Mouse (Mus musculus) hindbrain, embryonic 10.5 days (tissue): ENCODE measurements around the gene Btnl6. TPM values are rescaled to one million over a fixed set of nuclear protein-coding genes. Genes with fewer than 3 reads are reported as not detected.
"Not testable (repeated sequence)": the region's sequence is repeated elsewhere in the genome, so short reads cannot be mapped to it uniquely, and the experiment has no call there.

Experiments
- DNase-seq: peaks from one replicate; pipeline ENCODE4 v3.0.0-alpha.2; 2017; ENCODE audit warnings: low spot score
- H3K27ac ChIP-seq: fragments of 300-500 bp; sonication (generic); 2 replicates; pipeline ENCODE4 v1.5.1; 2016; ENCODE audit warnings: mild to moderate bottlenecking, moderate library complexity
- H3K27me3 ChIP-seq: fragments of 300-500 bp; sonication (generic); 2 replicates; pipeline ENCODE4 v1.6.1; 2016; ENCODE audit warnings: mild to moderate bottlenecking; ENCODE audit not compliant: poor library complexity, insufficient read depth, severe bottlenecking
- H3K36me3 ChIP-seq: fragments of 300-500 bp; sonication (generic); 2 replicates; pipeline ENCODE4 v1.6.1; 2016; ENCODE audit warnings: mild to moderate bottlenecking, moderate library complexity
- H3K4me1 ChIP-seq: fragments of 300-500 bp; sonication (generic); replicated peaks from 2 replicates; pipeline ENCODE4 v1.6.1; 2016; ENCODE audit warnings: mild to moderate bottlenecking
- H3K4me3 ChIP-seq: fragments of 300-500 bp; sonication (generic); 2 replicates; pipeline ENCODE4 v1.5.1; 2016; ENCODE audit warnings: mild to moderate bottlenecking, moderate library complexity
- H3K9me3 ChIP-seq: fragments of 300-500 bp; sonication (generic); 2 replicates; pipeline ENCODE4 v1.6.1; 2016; ENCODE audit warnings: mild to moderate bottlenecking, moderate library complexity
- WGBS: fragments of 180-500 bp; shearing (Covaris S2); methylation state at CpG from one replicate; pipeline ENCODE4 v1.1.7; 2016; 5-methylcytosine and 5-hydroxymethylcytosine counted together
- polyA plus RNA-seq: library from polyadenylated mRNA; unstranded; fragments of >200 nt; fragmentation: Nextera tagmentation; extraction: Ambion mirVana; gene quantifications from 2 replicates; pipeline ENCODE4 v1.2.1, GENCODE M21; 2016

Gene Btnl6
- polyA plus RNA-seq, 1 experiment from 2014 or later, result not detected

DNA sequence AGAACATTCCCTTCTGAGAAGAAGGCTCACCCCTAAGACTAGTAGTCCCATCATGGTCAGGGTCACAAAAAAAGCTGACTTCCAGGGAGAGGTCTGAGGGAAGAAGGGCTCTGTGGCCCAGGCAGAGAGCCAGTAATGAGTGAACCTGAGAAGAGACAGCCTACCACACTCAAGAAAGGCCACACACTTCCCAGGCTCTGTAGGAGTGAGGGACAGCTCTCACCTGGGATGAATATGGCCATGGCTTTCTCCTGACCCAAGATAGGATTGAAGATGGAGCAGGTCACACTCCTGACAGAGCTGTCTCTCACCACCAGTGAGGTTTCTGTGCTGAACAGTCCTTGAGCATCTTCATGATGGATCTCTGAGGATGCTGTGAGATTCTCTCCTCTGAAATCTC lies 24.4 kb downstream of the Btnl6 start:
- Histone ChIP-seq H3K9me3 (no peaks in the 10 kb centered on the region), H3K4me1 (no peaks in the 10 kb centered on the region), H3K27me3 (no peaks in the 10 kb centered on the region), H3K27ac (no peak overlapping the region), H3K4me3 (no peak overlapping the region), H3K36me3 (no peaks in the 10 kb centered on the region)
- DNase-seq, result no peak

DNA sequence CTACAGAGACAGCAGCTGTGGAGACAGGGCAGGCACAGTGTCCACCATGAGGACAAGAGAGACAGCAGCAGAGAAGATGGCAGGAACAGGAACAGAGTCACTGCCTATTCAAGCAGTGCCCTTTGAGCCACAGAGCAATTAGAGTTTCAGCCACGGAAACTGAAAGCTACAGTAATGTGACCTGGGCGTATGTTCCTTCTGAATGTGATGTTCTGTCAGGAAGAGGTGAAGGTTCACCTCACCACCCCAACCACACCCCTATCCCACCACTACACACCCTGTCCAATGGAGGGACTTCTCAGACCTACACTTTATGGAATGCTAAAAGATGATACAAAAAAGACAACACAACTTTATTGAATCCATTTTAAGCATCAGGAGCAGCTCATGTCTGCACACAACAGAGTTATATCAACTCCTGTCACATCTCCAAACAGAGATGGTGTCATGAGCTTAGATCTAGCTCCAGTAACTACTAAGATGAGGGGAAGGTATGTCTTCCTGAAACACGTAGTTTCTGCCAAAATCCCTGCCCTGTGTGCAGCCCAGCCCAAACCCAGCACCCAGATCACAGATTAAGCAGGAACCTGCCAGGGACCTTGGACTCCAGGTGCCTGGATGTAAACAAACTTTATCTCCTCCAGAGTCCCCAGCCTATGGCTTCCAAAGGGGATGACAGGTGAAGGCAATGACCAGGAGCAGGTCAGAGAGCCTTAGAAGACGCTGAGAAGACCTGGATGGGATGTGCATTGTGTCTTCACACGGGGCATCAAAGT lies 39.7 kb downstream of the Btnl6 start, which contains the start of gene Btnl4:
Gene Btnl4 (minus strand): TSS at position 81 of the 776 bp plus-strand sequence.
- H3K9me3 ChIP-seq, H3K27ac ChIP-seq, H3K4me1 ChIP-seq, H3K4me3 ChIP-seq, H3K27me3 ChIP-seq, DNase-seq, H3K36me3 ChIP-seq: not testable (repeated sequence)
- 80% methylated on average over 5 of the region's 5 CpGs for WGBS

DNA sequence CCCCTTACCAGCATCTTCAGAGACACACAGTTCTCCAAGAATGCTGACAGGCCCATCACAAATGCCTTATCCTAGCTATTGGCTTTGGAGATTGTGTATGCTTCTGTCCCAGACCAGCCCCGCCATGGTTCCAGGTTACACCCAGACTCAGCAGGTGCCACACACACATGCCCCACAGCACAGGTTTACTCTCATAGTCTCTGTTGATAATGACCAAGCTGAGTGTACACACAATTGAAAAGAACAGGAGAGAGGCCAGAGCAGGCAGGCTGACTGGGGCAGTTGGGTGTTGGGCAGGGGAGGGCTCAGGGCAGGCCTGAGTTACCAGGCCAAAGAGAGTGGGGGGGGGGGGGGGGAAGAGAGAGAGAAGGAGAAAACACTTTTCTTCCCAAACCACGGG lies 40.7 kb downstream of the Btnl6 start:
- no peak for DNase-seq
- Histone ChIP-seq H3K36me3 (no peaks in the 10 kb centered on the region), H3K27me3 (no peaks in the 10 kb centered on the region), H3K27ac (no peak overlapping the region), H3K9me3 (no peaks in the 10 kb centered on the region), H3K4me1 (no peaks in the 10 kb centered on the region), H3K4me3 (no peak overlapping the region)
- WGBS, result 81% methylated on average over 1 of the region's 2 CpGs

DNA sequence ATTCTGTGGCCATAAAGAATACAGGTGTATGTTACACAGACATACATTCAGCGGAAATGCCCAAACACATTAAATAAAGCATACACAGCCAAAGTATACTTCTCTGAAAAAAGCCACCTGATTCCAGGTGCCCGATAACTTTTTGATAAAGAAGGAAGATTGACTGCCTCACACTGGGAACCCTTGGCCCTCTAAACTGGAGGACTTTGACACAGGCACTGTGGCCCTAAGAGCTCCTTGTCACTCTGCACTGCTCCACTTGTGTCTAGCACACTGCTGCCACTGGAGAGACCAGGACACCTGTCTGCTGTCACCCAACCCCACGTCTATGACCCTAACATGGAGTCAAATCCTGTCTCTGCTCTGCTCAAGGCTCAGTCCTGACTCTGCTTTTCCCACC lies 42.1 kb downstream of the Btnl6 start:
- Histone ChIP-seq H3K27ac (no peak overlapping the region), H3K4me3 (no peak overlapping the region), H3K27me3 (no peaks in the 10 kb centered on the region), H3K9me3 (no peaks in the 10 kb centered on the region), H3K4me1 (no peaks in the 10 kb centered on the region), H3K36me3 (no peaks in the 10 kb centered on the region)
- no peak for DNase-seq
- WGBS, result 85% methylated on average over 3 of the region's 3 CpGs

DNA sequence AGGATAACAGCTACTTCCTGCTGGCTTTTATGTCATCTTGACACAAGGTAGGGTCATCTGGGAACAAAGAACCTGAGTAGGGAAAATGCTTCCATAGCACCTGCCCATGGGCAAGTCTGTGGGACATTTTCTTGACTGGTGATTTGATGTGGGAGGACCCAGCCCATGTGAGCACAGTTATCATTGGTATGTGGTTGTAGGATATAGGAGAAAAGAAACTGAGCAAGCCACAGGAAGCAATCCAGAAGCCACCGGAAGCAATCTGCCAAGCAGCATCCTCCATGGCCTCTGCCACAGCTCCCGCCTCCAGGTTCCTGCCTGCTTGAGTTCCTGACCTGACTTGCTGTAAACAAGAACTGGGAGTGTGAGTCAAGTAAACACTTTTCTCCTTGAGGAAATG lies 46.7 kb downstream of the Btnl6 start:
- Histone ChIP-seq H3K36me3 (no peaks in the 10 kb centered on the region), H3K27ac (no peak overlapping the region), H3K4me3 (no peak overlapping the region), H3K27me3 (no peaks in the 10 kb centered on the region), H3K4me1 (no peaks in the 10 kb centered on the region), H3K9me3 (no peaks in the 10 kb centered on the region)
- DNase-seq, result no peak
- 96% methylated on average over 2 of the region's 2 CpGs for WGBS

DNA sequence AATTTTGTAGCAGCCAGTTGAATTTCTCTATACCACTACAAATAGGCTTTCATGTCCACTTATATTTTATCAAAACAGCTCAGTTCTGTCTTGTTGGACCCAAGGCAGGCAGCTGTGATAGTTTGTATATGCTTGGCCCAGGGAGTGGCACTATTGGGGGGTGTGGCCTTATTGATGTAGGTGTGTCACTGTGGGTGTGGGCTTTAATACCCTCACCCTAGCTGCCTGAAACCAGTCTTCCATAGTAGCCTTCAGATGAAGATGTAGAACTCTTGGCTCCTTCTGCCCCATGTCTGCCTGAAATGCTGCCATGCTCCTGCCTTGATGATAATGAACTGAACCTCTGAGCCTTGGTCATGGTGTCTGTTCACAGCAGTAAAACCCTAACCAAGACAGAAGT lies 51.2 kb downstream of the Btnl6 start:
- not testable (repeated sequence) for H3K4me1 ChIP-seq, H3K4me3 ChIP-seq, DNase-seq, H3K9me3 ChIP-seq, H3K27ac ChIP-seq, H3K27me3 ChIP-seq, H3K36me3 ChIP-seq

DNA sequence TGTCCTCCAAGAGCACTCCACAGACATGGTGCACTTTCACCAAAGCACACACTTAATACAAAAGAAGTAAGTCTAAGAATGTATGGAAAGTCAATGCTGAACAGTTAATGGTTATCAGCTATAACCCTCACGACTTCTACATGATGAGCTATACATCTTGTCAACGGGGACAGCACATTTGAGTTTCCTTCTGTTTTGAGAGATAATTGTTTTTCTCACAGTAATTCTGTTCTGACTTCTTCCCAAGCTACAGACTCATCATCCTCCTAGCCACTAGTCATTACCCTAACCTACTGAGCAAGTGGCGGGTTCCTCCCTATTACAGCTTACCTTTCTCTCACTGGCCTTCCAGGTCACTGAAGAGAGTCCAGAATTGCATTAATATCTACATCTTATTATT lies 57.9 kb downstream of the Btnl6 start:
- no peak overlapping the region for H3K27ac ChIP-seq
- no peak overlapping the region for H3K4me3 ChIP-seq
- no peaks in the 10 kb centered on the region for H3K9me3 ChIP-seq
- no peaks in the 10 kb centered on the region for H3K4me1 ChIP-seq
- no peaks in the 10 kb centered on the region for H3K27me3 ChIP-seq
- DNase-seq, result no peak
- no peaks in the 10 kb centered on the region for H3K36me3 ChIP-seq
- WGBS, result 90% methylated on average over 3 of the region's 3 CpGs

Other genes starting within 250 kb of the Btnl6 start
- gene H2-Aa, start 229.5 kb downstream of the Btnl6 start, polyA plus RNA-seq, result not detected in 2 replicates
- 1.0 and 1.3 TPM in 2 replicates for gene H2-Eb1, start 211.5 kb downstream of the Btnl6 start, polyA plus RNA-seq
- gene H2-Eb2, start 191.7 kb downstream of the Btnl6 start, polyA plus RNA-seq, result not detected in 2 replicates
- not detected in 2 replicates for gene Btnl2, start 162.5 kb downstream of the Btnl6 start, polyA plus RNA-seq
- gene Btnl1, start 140.2 kb downstream of the Btnl6 start, polyA plus RNA-seq, result not detected in 2 replicates
- gene BC051142, start 118.5 kb downstream of the Btnl6 start, polyA plus RNA-seq, result 1.4 and 2.0 TPM in 2 replicates
- not detected in 2 replicates for gene Btnl4, start 40.0 kb downstream of the Btnl6 start, polyA plus RNA-seq
- 9.1 and 12.5 TPM in 2 replicates for gene Notch4, start 46.9 kb upstream of the Btnl6 start, polyA plus RNA-seq
- 8.1 and 8.4 TPM in 2 replicates for gene Gpsm3, start 72.5 kb upstream of the Btnl6 start, polyA plus RNA-seq
- gene Pbx2, start 73.9 kb upstream of the Btnl6 start, polyA plus RNA-seq, result 17.7 and 17.8 TPM in 2 replicates
- gene Ager, start 80.5 kb upstream of the Btnl6 start, polyA plus RNA-seq, result 2.0 and 2.7 TPM in 2 replicates
- gene Rnf5, start 86.3 kb upstream of the Btnl6 start, polyA plus RNA-seq, result 202 and 223 TPM in 2 replicates
- gene Agpat1, start 86.9 kb upstream of the Btnl6 start, polyA plus RNA-seq, result 68.1 and 104 TPM in 2 replicates
- gene Egfl8, start 98.6 kb upstream of the Btnl6 start, polyA plus RNA-seq, result 6.0 and 6.1 TPM in 2 replicates
- gene Ppt2, start 111.2 kb upstream of the Btnl6 start, polyA plus RNA-seq, result 22.7 and 28.7 TPM in 2 replicates
- 0.58 and 1.4 TPM in 2 replicates for gene Prrt1, start 112.2 kb upstream of the Btnl6 start, polyA plus RNA-seq
- 19.4 and 19.6 TPM in 2 replicates for gene Fkbpl, start 127.4 kb upstream of the Btnl6 start, polyA plus RNA-seq
- 111 and 118 TPM in 2 replicates for gene Atf6b, start 129.8 kb upstream of the Btnl6 start, polyA plus RNA-seq
- 0.01 and 0.02 TPM in 2 replicates for gene Tnxb, start 153.2 kb upstream of the Btnl6 start, polyA plus RNA-seq
- not detected in 2 replicates for gene C4b, start 226.5 kb upstream of the Btnl6 start, polyA plus RNA-seq